Mouse (Mus musculus) hindbrain, embryonic 16.5 days (tissue): Measurements from ENCODE around the gene Spata2. TPM values are rescaled to one million over a fixed set of nuclear protein-coding genes. Genes with fewer than 3 reads are reported as not detected.

ENCODE experiments used
- ATAC-seq: fragments of 200-750 bp; cut with Nextera tagmentation; 2 replicates; pipeline ENCODE4 v1.8.0; 2017; ENCODE audit warnings: moderate TSS enrichment, moderate library complexity
- H3K27ac ChIP-seq: fragments of 300-500 bp; sonication (generic); 2 replicates; pipeline ENCODE4 v1.5.1; 2014; ENCODE audit warnings: low read depth, mild to moderate bottlenecking, control low read depth, low read length, moderate library complexity
- H3K27me3 ChIP-seq: fragments of 300-500 bp; sonication (generic); replicated peaks from 2 replicates; pipeline ENCODE4 v1.6.1; 2014; ENCODE audit warnings: low read length; ENCODE audit not compliant: control insufficient read depth, insufficient read depth
- H3K36me3 ChIP-seq: fragments of 300-500 bp; sonication (generic); 2 replicates; pipeline ENCODE4 v1.6.1; 2014; ENCODE audit warnings: mild to moderate bottlenecking, low read length, moderate library complexity, mixed read lengths; ENCODE audit not compliant: control insufficient read depth, insufficient read depth
- H3K4me1 ChIP-seq: fragments of 300-500 bp; sonication (generic); 2 replicates; pipeline ENCODE4 v1.6.1; 2014; ENCODE audit warnings: low read depth, low read length; ENCODE audit not compliant: control insufficient read depth, insufficient read depth
- H3K4me2 ChIP-seq: fragments of 300-500 bp; sonication (generic); 2 replicates; pipeline ENCODE4 v1.6.1; 2014; ENCODE audit warnings: mild to moderate bottlenecking, low read length, control low read depth, moderate library complexity
- H3K4me3 ChIP-seq: fragments of 300-500 bp; sonication (generic); 2 replicates; pipeline ENCODE4 v1.5.1; 2014; ENCODE audit warnings: mild to moderate bottlenecking, low read length, control low read depth, moderate library complexity
- H3K9ac ChIP-seq: fragments of 300-500 bp; sonication (generic); 2 replicates; pipeline ENCODE4 v1.6.1; 2014; ENCODE audit warnings: low read depth, mild to moderate bottlenecking, control low read depth, low read length, moderate library complexity
- H3K9me3 ChIP-seq: fragments of 300-500 bp; sonication (generic); 2 replicates; pipeline ENCODE4 v1.6.1; 2014; ENCODE audit warnings: mild to moderate bottlenecking, low read length, moderate library complexity; ENCODE audit not compliant: control insufficient read depth
- WGBS: fragments of 180-500 bp; shearing (Covaris S2); extraction: QIAGEN DNeasy Blood & Tissue Kit; methylation state at CpG from one replicate; pipeline ENCODE4 v1.1.7; 2014; 5-methylcytosine and 5-hydroxymethylcytosine counted together
- polyA plus RNA-seq: library from polyadenylated mRNA; unstranded; fragments of >200 nt; fragmentation: Nextera tagmentation; extraction: Ambion mirVana; gene quantifications from 2 replicates; pipeline ENCODE4 v1.2.1, GENCODE M21; 2015

Gene Spata2
- polyA plus RNA-seq, result 30.5 and 33.6 TPM in 2 replicates

DNA sequence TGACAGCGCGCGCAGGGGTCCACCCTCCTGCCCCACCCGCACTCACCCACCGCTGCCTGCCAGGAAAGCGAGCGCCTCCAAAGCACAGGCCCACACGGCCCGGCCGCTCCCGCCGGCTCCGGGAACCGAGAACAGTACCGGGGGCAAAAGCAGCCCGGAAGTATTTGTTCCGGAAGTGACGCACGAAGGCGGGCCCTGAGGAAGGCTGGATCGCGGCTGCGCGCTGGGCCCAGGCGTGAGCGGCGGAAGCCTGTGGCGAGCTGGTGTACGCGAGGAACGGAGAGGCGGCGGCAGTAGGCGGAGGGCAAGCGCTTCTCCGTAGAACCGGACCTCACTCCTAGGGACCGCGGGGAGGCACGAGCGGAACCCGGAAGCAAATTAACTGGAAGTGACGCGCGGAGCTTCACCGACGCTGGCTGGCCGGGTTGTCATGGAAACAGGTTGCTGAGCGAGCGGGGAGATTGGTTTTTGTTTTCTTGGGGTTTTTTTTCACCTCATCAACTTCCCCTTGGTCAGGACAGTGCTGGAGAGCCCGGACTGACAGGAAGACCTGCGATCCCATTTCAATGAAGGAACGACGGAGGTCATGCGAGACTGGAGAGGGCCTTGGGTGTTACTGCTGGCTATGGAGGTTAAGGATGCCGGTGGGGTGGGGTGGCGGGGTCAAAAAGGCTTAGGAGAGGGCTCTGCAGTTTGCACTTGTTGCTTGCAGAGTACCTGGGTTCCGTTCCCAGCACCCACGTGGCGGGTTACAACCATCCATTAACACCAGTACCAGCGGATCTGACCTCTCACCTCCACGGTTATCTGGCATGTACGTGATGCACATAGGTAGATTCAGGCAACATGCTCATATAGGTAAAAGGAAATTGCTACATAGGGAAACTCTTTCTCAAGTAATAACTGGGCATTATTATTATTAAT lies at the start of gene Spata2:
TSS of gene Spata2 (minus strand) at position 175 of the 924 bp plus-strand sequence.
- Histone ChIP-seq H3K9me3 (no peaks in the 10 kb centered on the region), H3K27me3 (no peaks in the 10 kb centered on the region), H3K4me1 (peaks cover 21% of the 10 kb centered on the region), H3K9ac (peak within 1 kb of the TSS; percentile 96), H3K36me3 (no peaks in the 10 kb centered on the region), H3K4me3 (peak within 1 kb of the TSS; percentile 100), H3K27ac (peak within 1 kb of the TSS; percentile 98), H3K4me2 (peak within 1 kb of the TSS; percentile 94)
- WGBS, result 2% methylated on average over 63 of the region's 63 CpGs
- ATAC-seq, result peak; percentile 90

DNA sequence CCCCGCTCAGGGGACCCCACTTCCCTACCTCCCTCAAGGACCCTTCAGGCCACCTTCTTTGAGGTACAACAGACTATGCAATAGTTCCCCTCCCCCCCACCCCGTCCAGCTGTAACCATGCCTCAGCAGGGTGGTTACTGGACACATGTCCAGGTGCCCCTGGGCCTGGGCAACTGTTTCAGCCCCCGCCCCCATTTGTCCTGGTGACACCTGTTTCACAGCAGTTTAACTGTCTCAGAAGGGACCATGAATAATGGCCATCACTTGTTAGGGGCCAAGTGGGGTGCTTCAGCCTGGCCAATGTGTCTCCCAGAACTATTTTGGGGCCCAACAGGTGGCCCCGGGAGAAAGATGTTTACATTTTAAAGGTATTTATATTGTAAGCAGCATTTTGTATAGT lies 49.7 kb upstream of the Spata2 start:
- Histone ChIP-seq H3K9me3 (no peaks in the 10 kb centered on the region), H3K4me1 (peaks cover 15% of the 10 kb centered on the region), H3K27ac (no peak overlapping the region), H3K4me2 (no peak overlapping the region), H3K9ac (no peak overlapping the region), H3K36me3 (no peaks in the 10 kb centered on the region), H3K4me3 (no peak overlapping the region), H3K27me3 (peaks cover 13% of the 10 kb centered on the region)
- 77% methylated on average over 4 of the region's 4 CpGs for WGBS
- no peak for ATAC-seq

DNA sequence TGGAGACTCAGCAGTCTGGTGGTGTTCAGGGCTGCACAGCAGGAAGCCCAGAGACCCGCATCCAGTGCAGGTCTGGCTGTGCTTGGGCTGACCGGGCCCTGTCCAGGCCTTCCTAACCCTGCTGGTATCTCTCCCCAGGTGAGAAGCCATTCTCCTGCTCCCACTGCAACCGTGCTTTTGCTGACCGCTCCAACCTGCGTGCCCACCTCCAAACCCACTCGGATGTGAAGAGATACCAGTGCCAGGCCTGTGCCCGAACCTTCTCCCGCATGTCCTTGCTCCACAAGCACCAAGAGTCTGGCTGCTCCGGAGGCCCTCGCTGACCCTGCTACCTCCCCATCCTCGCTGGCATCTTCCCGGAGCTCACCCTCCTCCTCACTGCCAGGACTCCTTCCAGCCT lies 49.1 kb upstream of the Spata2 start:
- no peak overlapping the region for H3K9ac ChIP-seq
- no peaks in the 10 kb centered on the region for H3K9me3 ChIP-seq
- no peak for ATAC-seq
- H3K4me3 ChIP-seq, result no peak overlapping the region
- no peak overlapping the region for H3K4me2 ChIP-seq
- H3K27ac ChIP-seq, result no peak overlapping the region
- peaks cover 16% of the 10 kb centered on the region for H3K4me1 ChIP-seq
- WGBS, result 76% methylated on average over 12 of the region's 12 CpGs
- peaks cover 17% of the 10 kb centered on the region for H3K27me3 ChIP-seq
- no peaks in the 10 kb centered on the region for H3K36me3 ChIP-seq

DNA sequence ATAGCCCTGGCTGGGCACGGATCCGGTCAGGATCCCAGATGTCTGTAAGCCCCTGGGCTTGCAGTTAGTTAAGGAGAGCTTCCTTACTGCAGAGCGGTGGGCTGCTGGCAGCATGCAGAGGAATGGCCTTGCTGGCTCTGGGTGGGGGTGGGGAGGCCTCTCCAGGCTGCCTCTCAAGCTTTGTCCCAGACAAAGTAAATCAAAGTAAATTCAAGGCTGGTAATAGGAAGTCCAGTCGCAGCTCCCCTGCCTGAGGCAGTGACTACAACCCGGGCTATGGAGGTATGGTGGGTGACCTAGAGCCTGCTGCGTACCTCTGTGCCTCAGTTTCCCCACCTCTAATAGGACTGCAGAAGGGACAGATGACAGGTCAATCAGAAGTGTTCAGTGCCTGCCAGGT lies 48.6 kb upstream of the Spata2 start:
- H3K27ac ChIP-seq, result no peak overlapping the region
- WGBS, result 19% methylated on average over 6 of the region's 6 CpGs
- no peak overlapping the region for H3K4me2 ChIP-seq
- no peaks in the 10 kb centered on the region for H3K9me3 ChIP-seq
- no peak for ATAC-seq
- no peak overlapping the region; the same call in 1 of the 2 replicates for H3K9ac ChIP-seq
- H3K36me3 ChIP-seq, result no peaks in the 10 kb centered on the region
- no peak overlapping the region for H3K4me3 ChIP-seq
- peaks cover 16% of the 10 kb centered on the region for H3K4me1 ChIP-seq
- peaks cover 22% of the 10 kb centered on the region for H3K27me3 ChIP-seq

DNA sequence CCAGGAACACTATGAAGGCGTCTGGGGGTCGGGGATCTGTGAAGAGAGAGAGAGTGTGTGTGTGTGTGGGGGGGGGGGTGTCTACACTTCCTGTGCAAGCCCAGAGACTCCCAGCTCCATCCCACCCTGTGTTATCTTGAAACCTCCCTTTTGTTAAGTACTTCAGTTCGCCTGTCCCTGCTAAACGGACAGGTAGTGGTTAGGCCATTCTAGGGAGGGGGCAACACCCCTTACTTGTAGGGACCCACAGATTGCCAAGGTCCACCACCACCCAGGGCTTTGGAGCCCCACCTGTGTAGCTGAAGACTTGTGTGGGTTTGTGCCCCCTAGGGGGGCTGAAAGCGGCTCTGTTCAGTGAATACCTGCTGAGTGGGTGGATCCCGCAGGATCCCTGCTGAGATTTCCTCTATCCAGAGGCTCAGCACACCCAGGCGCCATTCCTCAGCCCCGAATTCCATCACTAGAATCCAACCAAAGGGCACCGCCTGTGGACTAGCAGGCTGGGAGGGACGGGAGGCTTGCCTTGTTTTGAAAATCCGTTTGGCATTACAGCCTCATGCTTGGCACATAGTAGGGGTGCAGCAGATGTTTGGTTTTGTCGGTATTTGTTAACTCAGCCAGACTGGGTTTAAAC lies 47.9 kb upstream of the Spata2 start:
- WGBS, result 19% methylated on average over 12 of the region's 12 CpGs
- H3K9me3 ChIP-seq, result no peaks in the 10 kb centered on the region
- no peak overlapping the region; the same call in 1 of the 2 replicates for H3K4me3 ChIP-seq
- peak overlapping the region; percentile 28; the same call in 1 of the 2 replicates for H3K4me2 ChIP-seq
- no peak for ATAC-seq
- H3K9ac ChIP-seq, result no peak overlapping the region
- H3K36me3 ChIP-seq, result no peaks in the 10 kb centered on the region
- H3K27me3 ChIP-seq, result peaks cover 23% of the 10 kb centered on the region
- H3K4me1 ChIP-seq, result peaks cover 16% of the 10 kb centered on the region
- H3K27ac ChIP-seq, result 0 out of 2 replicates have a peak overlapping the region, but pooled peaks have one; percentile 16

DNA sequence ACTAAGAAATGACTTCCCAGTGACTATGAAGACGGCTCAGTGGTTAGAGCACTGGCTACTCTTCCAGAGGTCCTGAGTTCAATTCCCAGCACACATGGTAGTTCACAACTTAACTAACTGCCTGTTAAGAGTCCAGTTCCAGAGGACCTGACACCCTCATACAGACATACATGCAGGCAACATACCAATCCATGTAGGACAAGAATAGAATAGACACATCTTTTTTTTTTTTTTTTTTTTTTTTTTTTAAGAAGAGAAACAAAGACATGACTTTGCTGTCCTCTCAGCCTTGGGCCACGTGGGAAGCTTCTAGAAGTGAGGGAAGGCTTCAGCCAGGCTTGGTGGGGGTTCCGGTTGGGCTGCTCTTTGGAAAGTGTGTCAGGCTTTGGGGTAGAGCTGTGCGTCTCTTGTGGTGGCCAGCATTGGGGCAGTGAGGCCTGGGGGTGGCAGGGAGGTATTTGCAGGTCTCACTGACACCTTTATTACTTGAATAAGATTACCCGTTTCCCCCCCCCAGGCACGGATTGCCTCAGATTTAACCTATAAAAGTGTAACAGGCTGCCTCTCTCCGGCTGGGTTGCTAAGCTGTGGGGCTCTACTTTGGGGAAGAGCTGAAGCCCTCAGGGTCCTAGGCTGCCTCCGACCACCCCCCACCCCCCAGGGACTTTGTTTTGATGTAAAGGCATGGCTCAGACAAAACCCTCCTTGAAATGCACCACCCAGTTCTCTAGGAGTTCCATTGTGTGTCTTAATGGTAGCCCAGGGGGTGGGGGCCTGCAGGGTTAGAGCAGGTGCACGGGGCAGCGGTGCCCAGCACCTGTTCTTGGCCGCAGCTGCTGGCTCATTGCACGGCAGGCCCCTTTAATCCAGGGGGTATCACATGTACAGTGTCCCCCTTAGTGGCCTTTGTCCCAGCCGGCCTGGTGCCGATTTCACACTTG lies 47.1 kb upstream of the Spata2 start:
- Histone ChIP-seq H3K4me1 (peaks cover 16% of the 10 kb centered on the region), H3K27ac (no peak overlapping the region), H3K4me2 (peak overlapping the region; percentile 28), H3K9ac (peak overlapping the region; percentile 17; the same call in 1 of the 2 replicates), H3K9me3 (no peaks in the 10 kb centered on the region), H3K27me3 (peaks cover 26% of the 10 kb centered on the region), H3K4me3 (peak overlapping the region; percentile 18), H3K36me3 (no peaks in the 10 kb centered on the region)
- 24% methylated on average over 14 of the region's 14 CpGs for WGBS
- ATAC-seq, result no peak

DNA sequence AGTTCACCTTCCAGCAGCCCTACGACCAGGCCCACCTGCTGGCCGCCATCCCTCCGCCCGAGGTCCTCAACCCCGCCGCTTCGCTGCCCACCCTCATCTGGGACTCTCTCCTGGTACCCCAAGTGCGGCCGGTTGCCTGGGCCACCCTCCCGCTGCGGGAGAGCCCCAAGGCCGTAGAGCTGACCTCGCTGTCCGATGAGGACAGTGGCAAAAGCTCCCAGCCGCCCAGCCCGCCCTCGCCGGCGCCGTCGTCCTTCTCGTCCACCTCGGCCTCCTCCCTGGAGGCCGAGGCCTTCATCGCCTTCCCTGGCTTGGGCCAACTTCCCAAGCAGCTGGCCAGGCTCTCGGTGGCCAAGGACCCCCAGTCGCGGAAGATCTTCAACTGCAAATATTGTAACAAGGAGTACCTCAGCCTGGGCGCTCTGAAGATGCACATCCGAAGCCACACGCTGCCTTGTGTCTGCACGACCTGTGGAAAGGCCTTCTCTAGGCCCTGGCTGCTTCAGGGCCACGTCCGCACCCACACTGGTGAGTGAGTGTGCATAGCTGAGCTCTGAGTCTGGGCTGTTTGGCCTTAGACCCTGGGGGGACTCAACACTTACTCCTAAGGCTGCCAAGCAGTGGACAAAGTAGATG lies 46.1 kb upstream of the Spata2 start:
- Histone ChIP-seq H3K4me2 (peak overlapping the region; percentile 97), H3K4me1 (peaks cover 16% of the 10 kb centered on the region), H3K4me3 (peak overlapping the region; percentile 52), H3K36me3 (no peaks in the 10 kb centered on the region), H3K27me3 (peaks cover 26% of the 10 kb centered on the region), H3K9me3 (no peaks in the 10 kb centered on the region), H3K9ac (peak overlapping the region; percentile 65), H3K27ac (no peak overlapping the region)
- 31% methylated on average over 34 of the region's 34 CpGs for WGBS
- ATAC-seq, result no peak

DNA sequence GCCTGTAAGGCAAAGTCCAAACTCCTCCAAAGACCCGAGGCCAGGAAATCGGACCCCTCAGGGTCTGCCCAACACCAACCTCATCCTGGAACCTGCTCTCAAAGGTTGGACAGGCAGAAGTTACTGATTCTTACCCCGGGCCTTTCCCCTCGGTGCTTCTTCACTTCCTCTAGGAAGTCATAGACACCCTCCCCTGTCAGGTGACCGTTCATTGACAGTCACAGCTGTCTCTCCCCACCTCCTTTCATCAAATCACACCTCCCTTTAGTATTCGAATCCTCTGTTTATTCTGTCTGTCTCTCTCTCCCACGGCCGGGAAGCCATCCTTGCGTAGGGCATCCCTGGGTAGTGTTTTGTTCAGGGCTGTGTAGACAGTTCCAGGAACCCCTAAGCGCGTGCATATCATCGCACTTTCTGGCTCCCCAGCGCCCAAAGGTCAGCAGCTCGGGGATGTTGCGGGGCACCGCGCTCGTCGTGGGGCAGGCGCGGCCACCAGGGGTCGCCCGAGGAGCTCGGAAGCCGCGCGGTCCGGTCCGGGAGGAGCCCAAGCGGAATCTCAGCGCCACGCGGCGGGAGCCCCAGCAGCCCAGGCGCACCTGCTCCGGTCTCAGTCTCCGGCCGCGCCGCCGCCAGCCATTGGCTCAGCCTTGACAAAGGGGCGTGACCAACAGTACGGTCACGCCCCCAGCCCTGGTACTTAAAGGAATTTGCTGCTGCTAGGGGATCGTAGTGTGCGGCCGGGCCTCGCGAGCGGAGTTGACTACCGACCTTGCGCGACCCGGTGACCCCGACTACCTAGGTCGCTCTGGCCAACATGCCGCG lies 45.0 kb upstream of the Spata2 start, which contains the start of gene Snai1:
TSS of gene Snai1 (plus strand) at position 720 of the 822 bp plus-strand sequence.
- Histone ChIP-seq H3K36me3 (no peaks in the 10 kb centered on the region), H3K27me3 (peaks cover 26% of the 10 kb centered on the region)

More for the DNA sequence above, 45.0 kb upstream of the Spata2 start, which contains the start of gene Snai1:
- H3K9me3 ChIP-seq, result no peaks in the 10 kb centered on the region
- peak; percentile 95 for ATAC-seq
- 2% methylated on average over 53 of the region's 58 CpGs for WGBS
- H3K4me3 ChIP-seq, result peak within 1 kb of the TSS; percentile 52
- peaks cover 12% of the 10 kb centered on the region for H3K4me1 ChIP-seq
- no peak within 1 kb of the TSS for H3K27ac ChIP-seq
- peak within 1 kb of the TSS; percentile 65 for H3K9ac ChIP-seq
- H3K4me2 ChIP-seq, result peak within 1 kb of the TSS; percentile 97
